Mouse (Mus musculus): ENCODE results near the gene Phf19.

GRCm38 (mm10) chr2:34920144-34920543 is 6.3 kb upstream of the Phf19 start:
- no peak for TF ChIP-seq POLR2A (IDR thresholded peaks at IDR 0.05; ENCODE audit: low read depth, low read length)
- no peak for TF ChIP-seq CTCF (IDR thresholded peaks at IDR 0.05; ENCODE audit: extremely low read depth, insufficient read depth, insufficient read length, insufficient replicate concordance)

All from spleen, adult 2 months (tissue).